Mouse (Mus musculus) MEL-GATA-1-ER (cell line): ENCODE results near the gene Zmynd19.
"Not testable (repeated sequence)": the region's sequence is repeated elsewhere in the genome, so short reads cannot be mapped to it uniquely, and the experiment has no call there.

Experiments used
- DNase-seq: peaks from one replicate; pipeline ENCODE4 v3.0.0-alpha.2; 2012; ENCODE audit warnings: low read depth; ENCODE audit errors: extremely low read depth

Zmynd19 gene

GRCm38 (mm10) chr2:24935057-24935796 lies 14.4 kb upstream of the Zmynd19 start, which contains the start of gene Arrdc1:
Gene Arrdc1, minus strand, starts transcription at chr2:24935252.
- DNase-seq, result peak; percentile 81

GRCm38 (mm10) chr2:24942092-24942491 lies 7.5 kb upstream of the Zmynd19 start:
- DNase-seq, result no peak

GRCm38 (mm10) chr2:24944304-24944703 lies 5.3 kb upstream of the Zmynd19 start:
- peak; percentile 39 for DNase-seq

- DNase-seq, result no peak
Observed at GRCm38 (mm10) chr2:24950189-24950535, 570 bp downstream of the Zmynd19 start.

- DNase-seq, result peak; percentile 78
Observed at GRCm38 (mm10) chr2:24952537-24953055, 3.0 kb downstream of the Zmynd19 start.

DNA sequence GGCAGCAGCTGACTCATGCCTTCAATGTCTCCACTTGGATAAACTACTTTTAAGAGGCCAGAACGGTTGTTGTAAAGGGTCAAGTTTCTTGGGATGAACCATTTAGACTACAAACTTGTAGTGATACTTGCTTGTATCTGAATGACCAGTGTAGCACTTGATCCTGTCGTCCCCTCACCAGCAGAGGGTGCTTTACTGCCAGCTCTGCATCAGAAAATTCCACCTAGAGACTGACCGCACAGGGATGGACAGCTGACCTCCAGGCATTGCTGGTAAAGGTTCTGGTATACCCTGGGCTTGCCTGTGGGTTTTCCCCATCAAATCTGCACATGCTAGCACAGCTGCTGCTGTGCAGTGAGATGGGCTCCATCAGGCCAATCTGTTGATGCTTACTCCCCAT lies 11.3 kb downstream of the Zmynd19 start:
- DNase-seq, result no peak

DNA sequence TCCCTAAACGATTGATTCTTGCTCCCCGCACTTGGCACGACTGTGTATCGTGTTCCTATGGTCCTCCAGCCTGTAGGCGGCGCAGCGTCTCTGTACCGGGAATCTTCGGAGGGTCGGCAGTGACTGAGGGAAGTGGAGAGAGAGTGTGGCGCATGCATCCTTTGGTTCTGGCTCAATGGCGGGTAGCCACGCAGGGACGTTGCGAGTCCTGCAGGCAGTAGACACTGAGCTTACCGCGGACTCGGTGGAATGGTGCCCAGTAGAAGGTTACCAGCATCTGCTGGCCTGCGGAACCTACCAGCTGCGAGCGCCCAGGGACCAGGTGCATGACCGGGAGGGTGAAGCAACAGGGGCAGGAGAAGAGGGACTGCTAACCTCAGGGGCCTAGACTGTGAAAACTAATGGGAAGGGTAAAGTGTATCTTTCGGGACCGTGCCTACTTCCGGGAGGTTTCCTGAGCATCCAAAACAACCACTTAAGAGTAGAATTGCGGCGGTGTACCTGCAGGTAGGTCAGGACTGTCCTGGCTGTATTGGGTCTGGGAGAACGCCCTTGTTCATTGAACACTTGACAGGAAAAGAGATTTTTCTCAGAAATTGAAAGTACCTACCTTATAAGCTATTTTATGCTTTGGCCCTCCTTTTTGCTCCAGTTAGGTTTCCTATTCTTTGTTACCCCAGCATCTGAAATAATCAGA lies 12.9 kb downstream of the Zmynd19 start, which contains the start of gene Dph7:
Gene Dph7, plus strand, starts transcription at position 97 of the 697 bp plus-strand sequence.
- peak; percentile 71 for DNase-seq

DNA sequence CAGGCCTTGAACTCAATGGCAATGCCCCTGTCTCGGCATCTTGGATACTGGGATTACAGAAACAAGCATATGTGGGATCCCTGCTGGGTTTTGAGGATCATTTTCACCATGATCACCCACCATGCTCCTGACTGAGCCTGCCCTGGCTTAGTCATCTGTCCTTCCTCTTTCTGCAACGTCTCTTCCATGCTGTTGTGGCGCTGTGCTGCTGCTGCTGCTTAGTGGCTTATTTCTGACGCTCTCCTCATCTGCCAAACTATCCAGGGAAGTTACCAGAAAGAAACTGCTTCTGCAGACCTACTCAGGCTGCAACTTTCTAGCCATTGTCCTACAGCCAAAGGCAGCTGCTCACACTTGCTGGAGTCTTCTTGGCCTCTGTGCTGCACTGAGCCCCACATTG lies 20.8 kb downstream of the Zmynd19 start:
- DNase-seq, result peak; percentile 54

GRCm38 (mm10) chr2:24974452-24974851 lies 24.9 kb downstream of the Zmynd19 start:
- DNase-seq, result not testable (repeated sequence)

DNA sequence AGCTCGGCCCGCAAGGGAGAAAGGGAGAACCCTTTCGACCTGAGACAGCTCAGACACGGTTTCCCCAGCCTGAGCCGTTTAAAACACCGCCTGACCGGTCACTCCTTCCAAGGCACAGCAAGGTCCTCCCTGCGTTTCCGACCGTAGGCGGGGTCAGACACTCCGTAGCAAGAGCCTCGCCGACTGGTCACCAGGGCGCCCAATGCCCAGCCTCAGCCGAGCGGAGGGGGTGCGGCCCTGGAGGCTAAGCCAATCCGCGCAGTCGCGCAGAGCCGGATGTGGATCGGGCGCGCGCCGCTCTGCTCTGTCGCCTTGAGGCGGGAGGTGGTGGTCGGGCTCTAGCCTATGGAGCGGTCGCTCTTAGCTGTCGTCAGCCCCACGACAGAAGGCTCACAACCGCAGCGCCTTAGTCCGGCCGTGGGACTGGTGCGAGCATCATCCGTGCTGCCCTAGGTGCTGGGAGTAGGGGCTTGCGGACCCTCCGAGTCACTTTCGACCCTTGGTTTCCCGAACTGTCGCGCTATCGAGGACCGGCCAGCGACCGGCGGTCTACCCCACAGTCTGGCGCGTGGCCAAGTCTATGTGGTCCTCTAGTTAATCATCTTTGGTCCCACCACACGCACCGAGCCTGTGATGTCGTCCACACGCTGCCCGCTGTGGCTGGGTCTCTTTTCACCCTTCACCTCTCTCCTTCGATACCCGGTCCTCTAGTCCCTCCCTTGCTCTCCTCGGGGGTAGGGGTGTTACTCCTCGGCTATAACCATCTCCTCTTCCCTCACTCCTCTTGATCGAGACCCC lies 25.5 kb downstream of the Zmynd19 start, which contains the start of gene Mrpl41:
Gene Mrpl41, minus strand, starts transcription at position 193 of the 798 bp plus-strand sequence.
- DNase-seq, result peak; percentile 89

- peak; percentile 83 for DNase-seq
Observed at GRCm38 (mm10) chr2:24975704-24976297, 26.2 kb downstream of the Zmynd19 start, which contains the start of gene Pnpla7. Gene Pnpla7, plus strand, starts transcription at chr2:24976033.

DNA sequence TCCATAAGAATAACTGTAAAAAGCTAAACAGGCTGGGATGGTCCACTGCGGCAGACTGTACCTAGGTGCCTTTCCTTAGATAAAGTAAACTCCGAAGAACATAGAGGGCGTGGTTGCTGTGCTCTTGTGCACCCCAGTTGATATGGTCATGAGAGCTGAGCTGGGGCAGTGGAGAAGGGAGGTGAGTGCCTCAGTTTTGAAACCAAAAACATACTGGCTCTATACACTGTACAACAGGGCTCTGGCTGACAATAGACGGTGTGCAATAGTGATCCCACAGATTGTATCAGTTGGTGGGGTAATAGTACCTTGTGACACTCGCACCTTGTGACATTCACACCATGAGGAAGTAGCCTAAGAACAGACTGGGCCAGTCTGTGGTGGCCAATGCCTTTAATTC lies 27.4 kb downstream of the Zmynd19 start:
- DNase-seq, result no peak

GRCm38 (mm10) chr2:24987762-24988161 lies 38.2 kb downstream of the Zmynd19 start:
- no peak for DNase-seq

GRCm38 (mm10) chr2:24995332-24995731 lies 45.7 kb downstream of the Zmynd19 start:
- no peak for DNase-seq

GRCm38 (mm10) chr2:24996471-24996870 lies 46.9 kb downstream of the Zmynd19 start:
- no peak for DNase-seq

- no peak for DNase-seq
Observed at GRCm38 (mm10) chr2:25000544-25001235, 51.1 kb downstream of the Zmynd19 start.

- DNase-seq, result no peak
Observed at GRCm38 (mm10) chr2:25003946-25004786, 54.6 kb downstream of the Zmynd19 start.

DNA sequence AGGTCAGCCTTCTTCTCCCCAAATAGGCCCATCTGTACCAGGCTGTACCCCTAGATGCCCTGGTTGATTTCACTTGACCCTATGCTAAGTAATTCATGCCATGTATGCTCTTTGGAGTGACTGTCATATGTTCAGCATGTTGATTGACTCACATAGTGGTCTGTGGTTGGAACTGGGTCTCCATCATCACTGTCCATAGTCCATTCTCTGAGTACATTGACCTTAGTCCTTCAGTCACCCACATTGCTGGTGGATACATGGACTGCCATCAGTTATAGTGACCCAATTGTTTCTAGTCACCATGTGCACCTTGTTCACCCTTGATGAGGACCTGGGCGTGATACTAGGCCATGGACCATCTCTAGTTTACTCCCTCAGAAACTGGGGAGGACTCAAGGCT lies 57.2 kb downstream of the Zmynd19 start:
- no peak for DNase-seq

DNA sequence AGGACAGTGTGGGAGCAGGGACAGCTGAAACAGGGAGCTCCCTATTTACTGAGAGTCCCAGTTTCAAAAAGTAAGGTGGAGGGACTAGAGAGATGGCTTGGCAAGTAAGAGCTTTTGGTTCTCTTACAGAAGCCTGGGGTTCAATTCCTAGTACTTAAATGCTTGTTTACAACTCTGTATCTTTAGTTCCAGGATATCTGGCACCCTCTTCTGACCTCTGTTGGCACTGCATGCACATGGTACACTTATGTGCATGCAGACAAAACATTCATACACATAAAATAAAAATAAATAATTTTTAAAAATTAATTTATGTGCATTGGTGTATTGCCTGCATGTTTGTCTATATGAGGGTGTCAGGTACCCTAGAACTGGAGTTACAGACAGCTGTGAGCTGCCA lies 58.7 kb downstream of the Zmynd19 start:
- DNase-seq, result peak; percentile 13
